Mouse (Mus musculus) cerebellum, adult (tissue): ENCODE results near the gene Cilp.

Experiments
- ATAC-seq: cut with Nextera tagmentation; 2 replicates; pipeline ENCODE4 v1.9.2; 2017; ENCODE audit warnings: mild to moderate bottlenecking, moderate library complexity, mixed read lengths; ENCODE audit not compliant: insufficient number of reproducible peaks, low FRiP score, low TSS enrichment

The Cilp gene

GRCm38 (mm10) chr9:65293119-65293518 is 28.1 kb downstream of the Cilp start:
- no peak for ATAC-seq

GRCm38 (mm10) chr9:65293580-65293972 is 28.6 kb downstream of the Cilp start:
- ATAC-seq: peak; percentile 10; the same call in 1 of the 2 replicates

DNA sequence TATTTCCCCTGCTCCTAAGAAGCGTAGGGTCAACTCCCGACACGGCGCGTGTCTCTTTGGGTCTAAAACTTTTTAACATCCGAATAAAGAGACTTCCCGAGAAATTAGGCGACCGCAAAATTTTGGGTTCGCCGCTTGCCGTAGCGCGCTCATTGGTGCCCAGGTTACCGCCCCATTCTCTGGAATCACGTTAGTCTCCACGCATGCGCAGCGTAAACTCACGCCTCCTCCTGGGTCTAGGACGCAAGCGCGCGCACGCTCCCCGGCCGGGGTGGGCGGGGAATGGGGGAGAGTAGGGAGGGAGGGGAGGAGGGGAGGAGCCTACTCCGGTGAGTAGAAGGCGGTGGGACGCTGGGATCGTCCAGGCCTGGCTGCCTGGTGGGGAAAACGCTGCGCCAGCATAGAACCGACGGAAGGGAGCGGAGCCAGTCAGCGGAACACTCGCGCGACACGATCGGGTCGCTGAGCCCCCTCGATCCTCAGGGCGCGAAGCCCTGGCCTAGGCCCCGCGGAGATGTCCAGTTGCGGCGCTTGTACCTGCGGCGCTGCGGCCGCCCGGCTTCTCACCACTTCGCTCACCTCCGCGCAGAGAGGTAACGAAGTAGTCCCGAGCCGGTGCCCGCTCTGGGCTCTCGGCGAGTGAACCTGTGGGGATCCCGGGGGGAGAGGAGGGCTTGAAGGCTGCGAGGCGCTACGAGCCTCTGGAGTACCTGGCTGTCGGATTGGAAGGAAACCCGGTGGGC is 29.2 kb downstream of the Cilp start, which contains the start of gene Clpx:
TSS of gene Clpx (plus strand) at position 288 of the 743 bp plus-strand sequence.
- ATAC-seq: peak; percentile 86

GRCm38 (mm10) chr9:65294716-65295378 is 29.9 kb downstream of the Cilp start:
- ATAC-seq: 0 out of 2 replicates have a peak, but pooled peaks have one; percentile 46

GRCm38 (mm10) chr9:65297056-65297455 is 32.1 kb downstream of the Cilp start:
- ATAC-seq: no peak

- no peak for ATAC-seq
These were observed 33.8 kb downstream of the Cilp start for GRCm38 (mm10) chr9:65298761-65299160.

- ATAC-seq: no peak
These were observed 34.7 kb downstream of the Cilp start for GRCm38 (mm10) chr9:65299650-65300049.

DNA sequence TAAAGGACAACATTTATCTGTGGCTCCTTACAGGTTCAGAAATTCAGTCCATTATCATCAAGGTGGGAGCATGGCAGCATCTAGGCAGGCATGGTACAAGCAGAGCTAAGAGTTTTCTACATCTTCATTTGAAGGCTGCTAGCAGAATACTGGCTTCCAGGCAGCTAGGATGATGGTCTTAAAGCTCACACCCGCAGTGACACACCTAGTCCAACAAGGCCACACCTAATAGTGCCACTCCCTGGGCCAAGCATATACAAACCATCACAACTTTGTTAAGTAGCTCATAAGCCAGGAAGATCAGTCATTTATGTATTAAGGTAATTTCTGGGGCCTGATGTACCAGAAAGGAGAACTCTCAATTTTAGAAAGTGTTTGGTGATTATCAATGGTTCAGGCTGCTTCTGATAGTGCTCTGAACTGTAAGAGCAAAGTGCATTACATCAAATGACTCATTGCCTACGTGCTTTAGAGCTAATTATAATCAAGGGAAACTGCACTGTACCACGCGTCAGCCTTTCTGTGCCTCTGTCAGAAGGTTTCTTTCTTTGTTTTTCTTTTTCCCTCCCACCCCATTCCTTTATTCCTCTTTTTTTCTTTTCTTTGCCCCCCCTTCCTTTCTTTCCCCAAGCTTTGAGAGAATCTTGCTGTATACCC is 37.5 kb downstream of the Cilp start:
- ATAC-seq: no peak

GRCm38 (mm10) chr9:65303586-65303985 is 38.6 kb downstream of the Cilp start:
- ATAC-seq: no peak

DNA sequence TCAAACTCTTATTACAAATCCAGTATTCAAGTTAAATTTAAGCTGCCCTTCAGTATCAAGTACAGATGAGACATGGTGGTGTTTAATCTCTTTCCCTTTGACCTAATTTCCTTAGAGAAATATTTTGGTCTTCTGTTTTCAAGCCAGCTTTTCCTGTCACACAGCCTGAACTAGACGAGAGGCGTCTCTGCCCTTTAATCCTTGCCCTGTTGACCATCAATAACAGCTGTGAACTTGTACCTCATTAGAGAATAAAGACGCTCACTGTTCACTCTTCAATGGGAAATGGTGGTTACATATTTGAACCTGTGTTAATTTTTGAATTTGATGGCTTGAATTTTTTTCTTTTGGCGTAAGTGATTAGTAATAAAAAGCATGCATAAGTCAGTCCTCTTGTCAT is 39.3 kb downstream of the Cilp start:
- ATAC-seq: no peak

GRCm38 (mm10) chr9:65306672-65307071 is 41.7 kb downstream of the Cilp start:
- no peak for ATAC-seq

GRCm38 (mm10) chr9:65308011-65308410 is 43.0 kb downstream of the Cilp start:
- no peak for ATAC-seq

GRCm38 (mm10) chr9:65312669-65313357 is 47.8 kb downstream of the Cilp start:
- ATAC-seq: no peak

DNA sequence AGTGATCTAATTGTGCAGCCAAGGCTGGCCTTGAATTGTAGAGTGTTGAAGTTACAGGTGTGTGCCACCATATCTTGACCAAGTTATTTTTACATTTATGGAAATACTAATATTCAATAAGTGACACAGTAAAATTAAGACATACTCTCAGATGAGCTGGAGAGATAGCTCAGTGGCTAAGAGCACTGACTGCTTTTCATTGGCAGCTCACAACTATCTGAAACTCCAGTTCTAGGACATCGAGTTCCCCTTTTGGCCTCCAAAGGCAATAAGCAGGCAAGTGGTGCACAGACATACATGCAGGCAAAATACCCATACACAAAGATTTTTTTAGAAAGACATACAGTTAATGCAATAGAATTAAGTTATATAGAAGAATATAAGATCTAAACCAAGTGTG is 48.9 kb downstream of the Cilp start:
- no peak for ATAC-seq

DNA sequence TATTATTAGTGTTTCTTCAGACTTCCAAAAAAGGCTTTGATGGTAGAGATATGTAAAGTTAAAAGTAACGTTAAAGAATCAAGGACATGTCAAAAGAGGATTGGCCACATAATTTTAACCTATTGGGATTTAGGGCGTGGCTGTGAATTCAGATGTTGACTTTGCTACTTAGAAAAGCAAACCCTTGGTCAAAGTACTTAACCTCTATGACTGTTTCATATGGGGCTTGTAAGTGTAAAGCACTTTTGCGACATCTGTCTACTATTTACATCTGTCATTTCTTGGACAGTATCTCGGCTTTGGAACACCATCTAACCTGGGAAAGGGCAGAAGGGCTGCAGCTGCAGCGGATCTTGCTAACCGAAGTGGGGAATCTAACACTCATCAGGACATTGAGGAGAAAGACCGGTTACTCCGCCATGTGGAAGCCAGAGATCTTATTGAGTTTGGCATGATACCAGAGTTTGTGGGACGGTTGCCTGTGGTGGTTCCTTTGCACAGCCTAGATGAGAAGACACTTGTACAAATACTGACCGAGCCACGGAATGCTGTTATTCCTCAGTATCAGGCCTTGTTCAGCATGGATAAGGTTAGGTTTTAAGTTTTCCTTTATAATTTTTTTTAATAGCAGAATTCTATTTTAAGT is 57.4 kb downstream of the Cilp start:
- no peak for ATAC-seq

DNA sequence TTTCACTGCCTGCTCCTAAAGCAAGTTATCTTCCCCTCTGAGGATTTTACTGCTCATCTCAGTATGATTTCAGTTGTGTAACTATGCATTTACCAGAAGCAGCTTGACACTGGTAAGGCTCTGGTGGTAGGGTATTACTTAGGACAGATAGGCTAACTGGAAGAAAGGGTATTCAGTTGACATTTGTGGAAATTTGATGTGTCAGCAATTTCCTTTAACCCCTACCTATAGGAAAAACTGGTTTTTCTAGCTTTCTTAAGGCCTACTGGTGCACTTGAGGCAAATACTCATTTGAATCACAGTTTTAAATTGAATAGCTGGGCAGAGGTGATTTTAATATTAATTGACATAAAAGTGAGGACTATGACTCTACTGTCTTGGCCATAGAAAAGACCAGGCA is 61.0 kb downstream of the Cilp start:
- ATAC-seq: no peak

DNA sequence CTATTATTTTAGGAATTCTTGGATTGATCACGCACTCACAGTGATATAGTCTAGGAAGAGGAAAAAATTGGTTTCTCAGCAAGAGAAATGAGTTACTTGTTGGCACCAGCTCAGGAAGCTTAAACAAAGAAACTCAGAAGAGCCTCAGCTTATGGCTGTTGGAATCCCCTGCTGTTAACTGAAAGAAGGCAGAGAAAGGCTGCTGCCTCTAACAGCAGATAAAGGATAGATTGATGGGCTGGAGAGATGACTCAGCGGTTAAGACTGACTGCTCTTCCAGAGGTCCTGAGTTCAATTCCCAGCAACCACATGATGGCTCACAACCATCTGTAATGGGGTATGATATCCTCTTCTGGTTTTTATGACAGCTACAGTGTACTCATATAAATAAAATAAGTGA is 62.4 kb downstream of the Cilp start:
- ATAC-seq: no peak
